Mouse (Mus musculus) spleen, postnatal 14 days (tissue): ENCODE results near the gene Gm19935.

Experiments
- DNase-seq, 2 experiments: peaks; one replicate each; pipeline ENCODE4 v3.0.0; 2021 to 2022; ENCODE audit warnings: low spot score in 2 of 2

Gene Gm19935

DNA sequence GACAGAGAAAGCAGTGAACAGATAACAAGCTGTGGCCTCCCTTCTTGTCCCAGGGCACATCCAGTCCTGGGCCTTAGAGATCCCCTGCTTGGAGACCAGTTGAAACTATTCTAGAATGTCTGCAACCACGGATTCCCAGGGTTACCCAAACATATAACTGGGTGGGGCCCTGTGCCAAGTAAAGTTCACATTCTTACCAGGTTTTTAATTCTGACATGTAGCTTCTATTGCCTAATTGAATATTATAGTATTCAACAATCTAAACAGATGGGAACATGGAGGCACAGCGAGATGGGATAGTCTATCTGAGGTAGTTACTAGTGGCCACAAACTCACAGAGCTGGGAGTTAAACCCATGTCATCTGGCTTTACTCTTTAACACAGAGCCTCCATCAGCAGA, at the start of gene Gm19935:
TSS of gene Gm19935 (minus strand) at position 101 of the 400 bp plus-strand sequence.
- no peak for DNase-seq

DNA sequence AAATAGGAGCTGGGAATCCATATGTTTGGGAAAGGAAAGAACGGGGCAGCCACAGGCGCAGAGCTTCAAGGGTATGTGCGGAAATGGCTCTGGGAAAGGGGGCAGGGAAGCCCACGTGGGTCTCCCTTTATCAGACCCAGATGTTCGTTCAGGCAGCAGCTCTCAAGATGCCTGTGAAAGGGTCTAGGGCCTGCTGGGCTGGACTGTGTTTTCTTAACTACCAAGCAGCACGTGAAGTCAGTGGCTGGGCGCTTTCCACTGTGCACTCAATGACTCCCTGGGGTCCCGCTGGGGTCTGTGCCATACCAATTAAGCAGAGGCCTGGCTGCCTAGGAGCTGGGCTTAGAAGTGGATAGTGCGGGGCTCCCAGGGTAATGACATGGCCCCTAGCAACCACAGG, 44.8 kb upstream of the Gm19935 start:
- DNase-seq: no peak

GRCm38 (mm10) chr8:90861266-90861944, 44.2 kb upstream of the Gm19935 start:
- no peak for DNase-seq

DNA sequence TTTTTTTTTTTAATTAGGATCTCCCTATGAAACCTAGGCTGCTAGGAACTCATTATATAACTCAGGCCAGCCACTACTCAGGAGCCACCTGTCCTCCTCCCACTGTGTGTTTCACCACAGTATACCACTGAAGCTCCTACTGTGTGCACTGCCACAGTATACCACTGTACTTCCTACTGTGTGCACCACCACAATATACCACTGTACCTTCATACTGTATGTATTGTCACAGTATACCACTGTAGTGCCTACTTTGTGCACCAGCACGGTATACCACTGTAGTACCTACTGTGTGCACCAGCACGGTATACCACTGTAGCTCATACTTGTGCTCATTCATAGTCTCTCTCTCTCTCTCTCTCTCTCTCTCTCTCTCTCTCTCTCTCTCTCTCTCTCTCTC, 40.9 kb upstream of the Gm19935 start:
- DNase-seq: no peak

DNA sequence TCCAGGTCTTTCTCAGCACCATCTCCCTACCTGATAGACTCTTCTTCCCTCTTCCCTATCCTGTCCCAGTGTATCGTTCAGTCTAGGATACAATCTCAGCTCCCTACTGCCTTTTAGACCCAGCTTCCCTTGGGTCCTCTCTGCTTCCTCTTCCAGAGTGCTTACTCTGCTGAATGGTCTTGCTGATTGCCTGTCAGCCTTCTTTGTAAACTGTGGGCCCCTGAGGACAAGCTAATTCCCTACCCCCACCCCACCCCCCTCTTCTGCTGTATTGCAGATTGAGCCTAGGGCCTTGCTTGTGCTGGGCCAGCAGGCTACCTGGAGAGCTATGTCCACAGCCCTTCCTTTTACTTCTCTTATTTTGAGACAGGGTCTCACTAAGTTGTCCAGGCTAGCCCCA, 39.8 kb upstream of the Gm19935 start:
- DNase-seq: no peak

DNA sequence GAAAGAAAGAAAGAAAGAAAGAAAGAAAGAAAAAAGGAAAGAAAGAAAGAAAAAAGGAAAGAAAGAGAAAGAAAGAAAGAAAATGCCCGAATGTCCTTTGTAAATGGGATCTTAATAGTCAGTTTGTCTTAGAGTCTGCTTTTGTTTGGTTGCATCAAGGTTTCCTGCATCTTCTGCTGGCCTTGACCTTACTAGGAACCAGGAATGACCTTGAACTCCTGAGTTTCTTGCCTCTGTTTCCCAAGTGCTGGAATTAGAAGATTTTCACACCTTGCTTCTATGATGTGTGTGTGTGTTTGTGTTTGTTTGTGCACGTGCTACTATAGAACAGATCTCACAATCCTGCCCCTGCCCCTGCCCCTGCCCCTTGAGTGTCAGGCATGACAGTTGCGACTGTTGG, 39.0 kb upstream of the Gm19935 start:
- DNase-seq: no peak

- no peak for DNase-seq
Observed at GRCm38 (mm10) chr8:90854671-90855161, 37.5 kb upstream of the Gm19935 start.

GRCm38 (mm10) chr8:90853971-90854670, 36.9 kb upstream of the Gm19935 start:
- no peak for DNase-seq

- no peak for DNase-seq
Observed at GRCm38 (mm10) chr8:90851544-90851943, 34.4 kb upstream of the Gm19935 start.

GRCm38 (mm10) chr8:90849462-90850050, 32.4 kb upstream of the Gm19935 start:
- DNase-seq: no peak

DNA sequence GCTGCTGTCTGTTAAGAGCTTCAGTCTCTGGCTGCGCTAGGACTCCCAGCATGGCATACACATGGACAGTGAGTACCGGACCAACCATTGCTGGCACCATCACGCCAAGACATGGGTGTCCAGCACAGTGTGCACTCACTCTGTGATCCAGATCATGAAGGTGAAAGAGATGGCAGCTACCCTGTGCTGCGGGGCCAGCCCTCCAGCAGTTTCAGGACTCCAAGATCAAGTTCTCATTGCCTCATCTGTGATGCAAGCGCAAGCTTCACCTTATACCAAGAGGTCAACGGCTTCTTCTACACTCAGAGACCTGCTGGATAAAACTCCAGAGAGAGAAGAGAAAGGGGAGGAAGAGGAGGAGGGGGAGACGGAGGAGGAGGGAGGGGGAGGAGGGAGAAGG, 30.8 kb upstream of the Gm19935 start:
- DNase-seq: no peak

- DNase-seq: no peak
Observed at GRCm38 (mm10) chr8:90844179-90844967, 27.2 kb upstream of the Gm19935 start.

DNA sequence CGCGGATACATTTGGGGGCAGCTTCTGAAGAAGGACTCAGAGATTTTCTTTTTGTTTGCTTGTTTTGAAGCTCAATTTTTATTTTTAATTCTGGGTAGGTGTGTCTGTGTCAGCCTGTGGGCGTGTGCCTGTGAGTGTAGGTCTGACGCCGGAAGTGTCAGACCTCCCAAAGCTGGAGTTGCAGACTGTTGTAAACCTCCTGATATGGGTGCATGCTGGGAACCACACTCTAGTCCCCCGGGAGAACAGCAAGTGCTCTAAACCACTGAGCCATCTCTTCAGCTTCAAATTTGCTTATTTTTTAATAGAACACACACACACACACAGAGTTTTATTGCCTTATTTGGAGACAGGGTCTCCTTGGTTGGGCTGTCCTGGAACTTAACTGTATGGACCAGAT, 25.9 kb upstream of the Gm19935 start:
- DNase-seq: peak in 1 of 2 experiments; percentile 16

GRCm38 (mm10) chr8:90841321-90841720, 24.1 kb upstream of the Gm19935 start:
- no peak for DNase-seq

DNA sequence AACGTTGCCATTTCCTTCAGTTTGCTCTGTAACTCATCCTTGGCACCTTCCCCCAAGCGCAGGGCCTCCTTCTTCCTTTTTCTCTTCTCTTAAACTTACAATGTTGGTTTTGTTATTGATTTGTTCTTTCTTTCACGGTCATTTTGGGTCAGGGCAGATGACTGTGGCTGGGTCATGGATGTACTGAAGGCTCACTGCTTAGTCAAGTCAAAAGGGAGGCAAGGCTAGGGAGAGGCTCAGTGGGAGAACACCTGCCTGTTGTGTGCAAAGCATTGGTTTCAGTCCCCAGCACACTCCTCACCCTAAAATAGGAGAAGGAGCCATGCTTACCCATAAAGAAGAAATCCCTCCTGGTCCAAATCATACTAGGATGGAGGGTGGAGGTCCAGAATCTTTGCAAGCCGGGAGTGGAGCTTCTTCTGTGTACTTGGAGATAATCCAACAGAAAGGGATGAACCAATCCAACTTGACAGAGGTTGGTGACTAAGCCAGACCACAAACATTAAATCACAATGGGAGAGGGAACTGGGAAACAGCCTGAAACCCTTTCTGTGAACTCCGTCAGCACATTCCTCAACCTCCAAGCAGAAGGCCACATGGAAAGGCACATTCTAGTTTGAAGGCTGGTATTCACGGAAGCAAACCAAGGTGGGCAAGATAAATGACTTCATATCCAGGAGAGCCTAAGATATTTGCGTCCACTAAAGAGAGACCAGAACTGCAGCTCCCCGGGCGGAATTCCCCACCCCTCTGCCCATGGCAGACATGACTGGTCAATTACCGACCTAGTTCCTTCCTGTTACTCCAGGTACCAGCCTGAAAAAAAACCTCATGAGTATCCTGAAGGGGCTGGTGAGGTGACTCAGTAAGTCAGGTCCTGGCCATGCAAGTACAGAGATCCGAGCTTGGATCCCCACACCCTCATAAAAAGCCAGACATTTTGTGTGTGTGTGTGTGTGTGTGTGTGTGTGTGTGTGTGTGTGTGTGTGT, 22.8 kb upstream of the Gm19935 start:
- no peak for DNase-seq

DNA sequence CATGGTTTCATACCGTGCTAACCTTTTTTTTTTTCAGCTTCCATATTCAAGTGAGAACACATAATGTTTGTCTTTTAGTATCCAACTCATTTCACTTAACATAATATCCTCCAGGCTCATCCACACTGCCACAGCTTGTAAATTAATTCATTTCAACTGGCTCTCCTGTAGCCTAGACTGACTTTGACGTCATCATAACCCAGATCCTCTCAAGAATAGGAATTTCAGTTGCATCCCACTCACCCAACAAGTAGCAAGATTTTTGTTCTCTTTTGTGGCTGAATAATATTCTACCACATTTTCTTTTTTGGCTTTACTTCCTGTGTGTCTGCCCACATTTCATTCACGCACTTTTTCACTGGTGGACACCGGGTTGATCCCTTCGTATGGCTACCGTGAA, 20.2 kb upstream of the Gm19935 start:
- DNase-seq: no peak

- DNase-seq: no peak
Observed at GRCm38 (mm10) chr8:90834321-90834672, 17.1 kb upstream of the Gm19935 start.

- DNase-seq: no peak
Observed at GRCm38 (mm10) chr8:90833628-90834320, 16.6 kb upstream of the Gm19935 start.

- DNase-seq: no peak
Observed at GRCm38 (mm10) chr8:90832576-90833289, 15.5 kb upstream of the Gm19935 start.

- no peak for DNase-seq
Observed at GRCm38 (mm10) chr8:90830980-90831379, 13.8 kb upstream of the Gm19935 start.
